25 mouse cellular contexts compared by ENCODE assay signal in genomic region chr12:16837766-16838165, GRCm38 (mm10). TPM values are rescaled to one million over a fixed set of nuclear protein-coding genes. Genes with fewer than 3 reads are reported as not detected.
DNase-seq lines count a peak whose midpoint lies in the region; TF ChIP-seq lines count a peak whose summit lies in the region.
"Had no signal": no experiment of that assay in that cellular context is flagged by ENCODE, and none has a peak within 500 bp of the region (broad histone marks: within the 10 kb centered on the region; RNA-seq: fewer than 3 reads in every experiment).

No protein-coding gene starts in this region.

- peak; percentile 42 for DNase-seq in gastrocnemius, adult 2 months
- no peak for DNase-seq in gastrocnemius, postnatal 36 days
- DNase-seq in kidney, postnatal 10 days: peak; percentile 53
- DNase-seq in kidney, adult 8-10 months: no peak
- peak; percentile 72 for DNase-seq in adrenal gland, adult 8-10 months
- peak; percentile 74 to 81 for DNase-seq in adrenal gland, postnatal 36 days
- DNase-seq in B cell, adult 2 months: no peak
- no peak for DNase-seq in thymus, postnatal 0 days (ENCODE audit: low spot score)
- DNase-seq: cerebellum, adult 18-20 months; cerebellum, postnatal 10 days; heart, postnatal 4 days; kidney, adult 18-20 months; kidney, postnatal 36 days; liver; lung, embryonic 14.5 days; lung, postnatal 14 days; midbrain, embryonic 14.5 days; retina, postnatal 1 day; right cerebral cortex, postnatal 14 days; thymus, postnatal 25 days had no signal

- no peak overlapping the region for H3K4me3 ChIP-seq in gastrocnemius, adult 2 months
- H3K4me3 ChIP-seq: embryonic facial prominence, embryonic 13.5 days; erythroblast, embryonic 14.5 days; hindbrain, embryonic 13.5 days; liver, embryonic 15.5 days; neural tube, embryonic 15.5 days had no signal

- no peak overlapping the region for H3K27ac ChIP-seq in gastrocnemius, adult 2 months
- H3K27ac ChIP-seq: embryonic facial prominence, embryonic 13.5 days; hindbrain, embryonic 13.5 days; liver, embryonic 15.5 days; neural tube, embryonic 15.5 days had no signal

- intact Hi-C loops in gastrocnemius, adult 2 months (cut with DNase I): loop anchor here (2.0 kb wide), 1 partner anchor 13 kb away; no protein-coding TSS in a partner anchor
- intact Hi-C loops in gastrocnemius, postnatal 36 days (cut with DNase I): no loop called here

- no peak for TF ChIP-seq CTCF in gastrocnemius, adult 2 months (IDR thresholded peaks at IDR 0.05)

RNA-seq across cellular contexts. Expression of gene E2f6, which starts 27.0 kb away (rescaled TPM):
- total RNA-seq in gastrocnemius, adult 2 months (2021): 100 to 1,000 TPM; 139 to 159 TPM
- 100 to 1,000 TPM; 116 to 120 TPM for total RNA-seq in gastrocnemius, postnatal 36 days (2021)
- 10 to 100 TPM; 41.5 to 55.0 (median 44.9) TPM for total RNA-seq in adrenal gland, adult 8-10 months (2022)
- 10 to 100 TPM; 33.8 to 39.0 TPM for total RNA-seq in adrenal gland, postnatal 36 days (2021)
- 22.7 and 23.6 TPM in 2 replicates for polyA plus RNA-seq in thymus, postnatal 0 days (2015; fragmentation: Nextera tagmentation; extraction: Ambion mirVana)

RNA-seq across cellular contexts. Expression of gene Greb1, which starts 37.1 kb away (rescaled TPM):
- total RNA-seq in gastrocnemius, adult 2 months (2021): 1 to 10 TPM in 1 of 2 experiments, under 1 TPM in 1; 0.38 to 2.3 TPM
- total RNA-seq in gastrocnemius, postnatal 36 days (2021): 1 to 10 TPM in 1 of 2 experiments, under 1 TPM in 1; 0.86 to 1.1 TPM
- total RNA-seq in adrenal gland, adult 8-10 months (2022): 100 to 1,000 TPM in 2 of 4 experiments, 10 to 100 TPM in 2; 48.1 to 255 (median 118) TPM
- 10 to 100 TPM; 29.2 to 77.1 TPM for total RNA-seq in adrenal gland, postnatal 36 days (2021)
- polyA plus RNA-seq in thymus, postnatal 0 days (2015; fragmentation: Nextera tagmentation; extraction: Ambion mirVana): 1.2 and 2.0 TPM in 2 replicates
- polyA plus RNA-seq: erythroblast, embryonic 14.5 days had no signal

RNA-seq across cellular contexts. Expression of gene Rock2, which starts 56.9 kb away (rescaled TPM):
- 100 to 1,000 TPM in 1 of 2 experiments, 10 to 100 TPM in 1; 86.0 to 103 TPM for total RNA-seq in gastrocnemius, adult 2 months (2021)
- total RNA-seq in gastrocnemius, postnatal 36 days (2021): 10 to 100 TPM; 75.7 to 78.2 TPM
- 100 to 1,000 TPM in 2 of 4 experiments, 10 to 100 TPM in 2; 75.8 to 109 (median 89.6) TPM for total RNA-seq in adrenal gland, adult 8-10 months (2022)
- 10 to 100 TPM; 78.1 to 93.7 TPM for total RNA-seq in adrenal gland, postnatal 36 days (2021)
- polyA plus RNA-seq in thymus, postnatal 0 days (2015; fragmentation: Nextera tagmentation; extraction: Ambion mirVana): 10.3 and 11.9 TPM in 2 replicates

Comparison
In these comparisons a context has a peak if more than half of its experiments do, and no peak if none do; other contexts are left out.
1. DNase-seq: peak in gastrocnemius, adult 2 months (single experiment), kidney, postnatal 10 days (single experiment), adrenal gland, adult 8-10 months (single experiment) and adrenal gland, postnatal 36 days (2 of 2); none in gastrocnemius, postnatal 36 days (0 of 2), kidney, adult 8-10 months (0 of 2), B cell, adult 2 months (0 of 2) and thymus, postnatal 0 days (single experiment).
2. RNA of gene Greb1, which starts 37.1 kb away (total RNA-seq): 48.1 to 255 TPM in adrenal gland, adult 8-10 months and 29.2 to 77.1 TPM in adrenal gland, postnatal 36 days; 0.38 to 2.3 TPM in gastrocnemius, adult 2 months and 0.86 to 1.1 TPM in gastrocnemius, postnatal 36 days; every median in the first group is over 4 times any median in the second.